In genomic region chr5:73613296-73613695, GRCm38 (mm10) we compare ENCODE assay signal across 21 mouse cellular contexts. TPM values are rescaled to one million over a fixed set of nuclear protein-coding genes. Genes with fewer than 3 reads are reported as not detected.
DNase-seq lines count a peak whose midpoint lies in the region.
"Had no signal": no experiment of that assay in that cellular context is flagged by ENCODE, and none has a peak within 500 bp of the region (broad histone marks: within the 10 kb centered on the region; RNA-seq: fewer than 3 reads in every experiment).

No protein-coding gene starts in this region.

- peak; percentile 68 to 70 for DNase-seq in cerebellum, postnatal 10 days
- no peak for DNase-seq in cerebellum, adult 8-10 months
- DNase-seq in cerebellum, postnatal 14 days, result peak; percentile 74 to 75
- no peak for DNase-seq in cerebellum, adult 11 months
- peak; percentile 14 for DNase-seq in heart, adult 11 months
- no peak for DNase-seq in heart, adult 18-20 months
- DNase-seq: adrenal gland, adult 2 months; adrenal gland, adult 8-10 months; adrenal gland, postnatal 10 days; adrenal gland, postnatal 14 days; adrenal gland, postnatal 25 days; adrenal gland, postnatal 36 days; B cell, adult 2 months; cerebellum, adult 11-12 months; cerebellum, adult 18-20 months; cerebellum, adult 2 months had no signal

RNA-seq across cellular contexts. Expression of gene Lrrc66, which starts 19.0 kb away (rescaled TPM):
- not detected for total RNA-seq in heart, adult 18-20 months (2021)
- total RNA-seq: adrenal gland, adult 2 months; adrenal gland, adult 8-10 months; adrenal gland, postnatal 10 days; adrenal gland, postnatal 14 days; adrenal gland, postnatal 25 days; adrenal gland, postnatal 36 days; ES-E14 had no signal

RNA-seq across cellular contexts. Expression of gene Sgcb, which starts 34.3 kb away (rescaled TPM):
- 100 to 1,000 TPM; 105 to 115 TPM for total RNA-seq in heart, adult 18-20 months (2021)

RNA-seq across cellular contexts. Expression of gene Spata18, which starts 37.9 kb away (rescaled TPM):
- 1 to 10 TPM in 1 of 2 experiments, not detected in 1; 1.3 TPM for total RNA-seq in heart, adult 18-20 months (2021)
- total RNA-seq: adrenal gland, adult 18-20 months; adrenal gland, adult 2 months; adrenal gland, adult 8-10 months; adrenal gland, postnatal 14 days; adrenal gland, postnatal 25 days; CH12.LX; ES-E14; G1E; MEL had no signal

Comparison
In these comparisons a context has a peak if more than half of its experiments do, and no peak if none do; other contexts are left out.
1. DNase-seq: peak in cerebellum, postnatal 10 days (2 of 2), cerebellum, postnatal 14 days (2 of 2) and heart, adult 11 months (single experiment); none in cerebellum, adult 8-10 months (single experiment), cerebellum, adult 11 months (single experiment) and heart, adult 18-20 months (0 of 2).